Mouse (Mus musculus) E14TG2a.4 (cell line): ENCODE measurements around the gene Trim2.

Experiments used
- CTCF ChIP-seq: conservative IDR thresholded peaks from 2 replicates; pipeline ENCODE4 v1.5.1; 2014; ENCODE audit warnings: low read length
- POU5F1 ChIP-seq: IDR thresholded peaks from 2 replicates; pipeline ENCODE4 v1.6.1; 2014; ENCODE audit warnings: low read length, borderline replicate concordance

- TF ChIP-seq CTCF (no peak), POU5F1 (no peak)
Observed at GRCm38 (mm10) chr3:84173581-84174154, 133.0 kb downstream of the Trim2 start, which contains the start of gene Gm6525.
